Mouse (Mus musculus): Measurements from ENCODE around the gene Col7a1. TPM values are rescaled to one million over a fixed set of nuclear protein-coding genes. Genes with fewer than 3 reads are reported as not detected.

Gene Col7a1
- polyA plus RNA-seq, 1 experiment from 2014 or later: 1.1 TPM

DNA sequence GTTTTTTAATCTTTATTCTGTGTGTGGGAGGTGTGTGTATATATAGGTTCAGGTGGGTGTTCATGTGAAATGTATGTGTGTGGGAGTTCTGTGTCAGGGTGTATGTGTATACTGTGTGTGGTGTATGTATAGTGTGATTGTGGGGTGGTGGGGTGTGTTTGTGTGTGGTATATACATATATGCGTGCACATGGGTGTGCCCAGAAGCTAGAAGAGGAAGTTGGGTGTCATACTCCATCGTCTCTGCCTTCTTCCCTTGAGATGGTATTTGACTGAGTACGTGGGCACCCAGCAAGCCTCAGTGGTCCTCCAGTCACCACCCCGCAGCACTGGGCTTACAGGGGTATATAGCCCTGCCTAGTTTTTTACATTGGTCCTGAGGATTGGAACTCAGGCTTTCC is 68.0 kb downstream of the Col7a1 start:
- H3K9ac ChIP-seq (ENCODE audit: low read length): no peak overlapping the region
- no peak overlapping the region for H3K4me2 ChIP-seq (ENCODE audit: low read length)
- H3K4me1 ChIP-seq (ENCODE audit: control insufficient read depth, insufficient read depth, low read length): no peaks in the 10 kb centered on the region
- no peak for DNase-seq (ENCODE audit: low spot score)
- H3K27ac ChIP-seq (ENCODE audit: low read depth, low read length): no peak overlapping the region
- H3K27me3 ChIP-seq (replicated peaks; ENCODE audit: control insufficient read depth, insufficient read depth, low read length): no peaks in the 10 kb centered on the region
- ATAC-seq: no peak
- H3K9me3 ChIP-seq (replicated peaks; ENCODE audit: control insufficient read depth, low read length): no peaks in the 10 kb centered on the region
- WGBS: 89% methylated on average over 4 of the region's 4 CpGs
- peaks cover 12% of the 10 kb centered on the region; the same call in 1 of the 2 replicates for H3K36me3 ChIP-seq (ENCODE audit: control insufficient read depth, insufficient read depth, low read length)
- H3K4me3 ChIP-seq (ENCODE audit: low read depth, low read length): no peak overlapping the region

GRCm38 (mm10) chr9:109022866-109023685 is 69.7 kb downstream of the Col7a1 start:
- H3K4me3 ChIP-seq (ENCODE audit: low read depth, low read length): no peak overlapping the region
- no peak overlapping the region for H3K27ac ChIP-seq (ENCODE audit: low read depth, low read length)
- ATAC-seq: no peak
- peaks cover 16% of the 10 kb centered on the region; the same call in 1 of the 2 replicates for H3K36me3 ChIP-seq (ENCODE audit: control insufficient read depth, insufficient read depth, low read length)
- H3K27me3 ChIP-seq (replicated peaks; ENCODE audit: control insufficient read depth, insufficient read depth, low read length): no peaks in the 10 kb centered on the region
- no peaks in the 10 kb centered on the region for H3K4me1 ChIP-seq (ENCODE audit: control insufficient read depth, insufficient read depth, low read length)
- no peak overlapping the region for H3K9ac ChIP-seq (ENCODE audit: low read length)
- 92% methylated on average over 17 of the region's 17 CpGs for WGBS
- DNase-seq (ENCODE audit: low spot score): no peak
- H3K9me3 ChIP-seq (replicated peaks; ENCODE audit: control insufficient read depth, low read length): no peaks in the 10 kb centered on the region
- H3K4me2 ChIP-seq (ENCODE audit: low read length): no peak overlapping the region

DNA sequence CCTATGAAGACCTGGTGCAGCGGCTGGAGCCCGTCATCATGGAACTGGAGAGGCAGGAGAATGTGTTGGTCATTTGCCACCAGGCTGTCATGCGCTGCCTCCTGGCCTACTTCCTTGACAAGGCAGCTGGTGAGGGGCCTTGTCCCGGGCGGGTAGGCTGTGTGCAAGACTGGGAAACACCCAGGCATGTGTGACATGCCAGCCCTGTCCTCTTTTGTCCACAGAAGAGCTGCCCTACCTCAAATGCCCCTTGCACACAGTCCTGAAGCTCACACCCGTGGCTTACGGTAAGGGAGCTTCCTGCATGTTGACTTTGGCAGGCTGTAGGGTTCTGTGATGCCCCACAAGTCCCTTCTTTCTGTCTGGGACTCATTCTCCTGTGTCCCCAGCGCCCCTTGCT is 74.1 kb downstream of the Col7a1 start:
- Histone ChIP-seq H3K9ac (ENCODE audit: low read length) (no peak overlapping the region), H3K27me3 (replicated peaks; ENCODE audit: control insufficient read depth, insufficient read depth, low read length) (no peaks in the 10 kb centered on the region), H3K9me3 (replicated peaks; ENCODE audit: control insufficient read depth, low read length) (no peaks in the 10 kb centered on the region), H3K4me2 (ENCODE audit: low read length) (no peak overlapping the region), H3K27ac (ENCODE audit: low read depth, low read length) (no peak overlapping the region), H3K4me1 (ENCODE audit: control insufficient read depth, insufficient read depth, low read length) (no peaks in the 10 kb centered on the region), H3K4me3 (ENCODE audit: low read depth, low read length) (no peak overlapping the region), H3K36me3 (ENCODE audit: control insufficient read depth, insufficient read depth, low read length) (peaks cover 16% of the 10 kb centered on the region; the same call in 1 of the 2 replicates)
- no peak for ATAC-seq
- DNase-seq (ENCODE audit: low spot score): no peak
- 84% methylated on average over 8 of the region's 8 CpGs for WGBS

DNA sequence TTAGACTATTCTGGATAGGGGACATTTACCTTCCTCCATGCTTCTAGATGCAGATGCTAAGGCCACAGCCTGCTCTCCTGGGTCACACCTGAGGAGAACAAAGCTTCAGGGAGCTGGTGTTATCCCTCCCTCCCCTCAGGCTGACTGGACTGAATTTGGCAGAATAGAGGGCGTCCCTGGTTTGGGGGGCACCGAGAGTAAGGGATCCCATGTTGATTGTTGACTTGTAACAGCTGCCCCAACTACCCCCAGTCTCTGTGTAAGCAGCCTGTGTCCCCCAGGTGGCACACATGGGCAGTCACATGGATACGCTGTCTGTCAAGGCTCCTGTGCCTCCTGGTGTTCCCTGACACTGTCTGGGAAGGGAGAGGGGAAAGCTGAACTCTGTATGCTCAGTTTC is 75.0 kb downstream of the Col7a1 start:
- Histone ChIP-seq H3K4me3 (ENCODE audit: low read depth, low read length) (no peak overlapping the region), H3K4me1 (ENCODE audit: control insufficient read depth, insufficient read depth, low read length) (no peaks in the 10 kb centered on the region), H3K4me2 (ENCODE audit: low read length) (no peak overlapping the region), H3K9ac (ENCODE audit: low read length) (no peak overlapping the region), H3K9me3 (replicated peaks; ENCODE audit: control insufficient read depth, low read length) (no peaks in the 10 kb centered on the region), H3K27me3 (replicated peaks; ENCODE audit: control insufficient read depth, insufficient read depth, low read length) (no peaks in the 10 kb centered on the region), H3K36me3 (ENCODE audit: control insufficient read depth, insufficient read depth, low read length) (0 out of 2 replicates have a peak, but pooled peaks cover 10% of the 10 kb centered on the region), H3K27ac (ENCODE audit: low read depth, low read length) (no peak overlapping the region)
- 86% methylated on average over 3 of the region's 3 CpGs for WGBS
- DNase-seq (ENCODE audit: low spot score) (no peak), ATAC-seq (no peak)

DNA sequence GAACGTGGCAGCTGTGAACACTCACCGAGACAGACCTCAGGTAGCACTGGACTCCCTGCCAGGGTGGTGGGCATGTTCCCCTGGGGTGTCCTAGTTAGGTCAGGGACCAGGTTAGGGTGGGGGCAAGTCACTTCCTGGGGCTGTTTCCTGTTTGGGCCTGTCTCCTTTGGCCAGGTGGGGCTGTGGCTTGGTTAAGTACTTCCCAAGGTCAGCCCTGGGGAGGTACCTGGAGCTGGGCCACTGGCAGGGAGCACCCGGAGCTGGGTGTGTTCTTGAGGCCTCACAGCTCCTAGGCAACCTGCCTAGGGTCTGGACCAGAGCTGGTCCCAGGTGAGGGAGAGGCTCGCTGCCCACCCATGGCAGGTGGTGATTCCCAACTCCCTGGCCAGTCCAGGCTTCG is 75.5 kb downstream of the Col7a1 start:
- ATAC-seq: no peak
- no peak overlapping the region for H3K4me3 ChIP-seq (ENCODE audit: low read depth, low read length)
- no peak overlapping the region for H3K9ac ChIP-seq (ENCODE audit: low read length)
- 82% methylated on average over 5 of the region's 5 CpGs for WGBS
- H3K27ac ChIP-seq (ENCODE audit: low read depth, low read length): no peak overlapping the region
- no peaks in the 10 kb centered on the region for H3K27me3 ChIP-seq (replicated peaks; ENCODE audit: control insufficient read depth, insufficient read depth, low read length)
- DNase-seq (ENCODE audit: low spot score): no peak
- no peaks in the 10 kb centered on the region for H3K9me3 ChIP-seq (replicated peaks; ENCODE audit: control insufficient read depth, low read length)
- H3K36me3 ChIP-seq (ENCODE audit: control insufficient read depth, insufficient read depth, low read length): 0 out of 2 replicates have a peak, but pooled peaks cover 9% of the 10 kb centered on the region
- no peak overlapping the region for H3K4me2 ChIP-seq (ENCODE audit: low read length)
- H3K4me1 ChIP-seq (ENCODE audit: control insufficient read depth, insufficient read depth, low read length): no peaks in the 10 kb centered on the region

DNA sequence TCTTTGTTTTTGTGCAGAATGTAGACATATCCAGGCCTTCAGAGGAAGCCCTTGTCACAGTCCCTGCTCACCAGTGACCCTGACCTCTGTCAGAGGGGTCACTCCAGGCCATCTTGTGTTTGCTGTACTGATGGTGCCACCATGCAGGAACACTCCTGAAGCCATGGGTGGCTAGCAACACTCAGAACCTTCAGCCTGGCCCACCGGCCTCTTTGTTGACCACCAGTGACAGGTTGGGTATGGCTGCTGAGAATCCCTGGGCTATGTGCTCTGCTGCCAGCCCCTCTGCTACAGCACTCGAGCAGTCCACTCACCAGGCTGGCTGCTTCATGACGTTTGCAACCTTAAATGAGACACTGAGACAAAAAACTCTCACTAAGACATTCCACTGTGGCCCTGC is 76.9 kb downstream of the Col7a1 start:
- DNase-seq (ENCODE audit: low spot score) (no peak), ATAC-seq (no peak)
- H3K9me3 ChIP-seq (replicated peaks; ENCODE audit: control insufficient read depth, low read length): no peaks in the 10 kb centered on the region
- H3K36me3 ChIP-seq (ENCODE audit: control insufficient read depth, insufficient read depth, low read length): 0 out of 2 replicates have a peak, but pooled peaks cover 9% of the 10 kb centered on the region
- H3K4me2 ChIP-seq (ENCODE audit: low read length): no peak overlapping the region
- H3K27me3 ChIP-seq (replicated peaks; ENCODE audit: control insufficient read depth, insufficient read depth, low read length): no peaks in the 10 kb centered on the region
- no peak overlapping the region for H3K9ac ChIP-seq (ENCODE audit: low read length)
- no peak overlapping the region for H3K27ac ChIP-seq (ENCODE audit: low read depth, low read length)
- H3K4me1 ChIP-seq (ENCODE audit: control insufficient read depth, insufficient read depth, low read length): no peaks in the 10 kb centered on the region
- 75% methylated on average over 3 of the region's 3 CpGs for WGBS
- H3K4me3 ChIP-seq (ENCODE audit: low read depth, low read length): no peak overlapping the region

DNA sequence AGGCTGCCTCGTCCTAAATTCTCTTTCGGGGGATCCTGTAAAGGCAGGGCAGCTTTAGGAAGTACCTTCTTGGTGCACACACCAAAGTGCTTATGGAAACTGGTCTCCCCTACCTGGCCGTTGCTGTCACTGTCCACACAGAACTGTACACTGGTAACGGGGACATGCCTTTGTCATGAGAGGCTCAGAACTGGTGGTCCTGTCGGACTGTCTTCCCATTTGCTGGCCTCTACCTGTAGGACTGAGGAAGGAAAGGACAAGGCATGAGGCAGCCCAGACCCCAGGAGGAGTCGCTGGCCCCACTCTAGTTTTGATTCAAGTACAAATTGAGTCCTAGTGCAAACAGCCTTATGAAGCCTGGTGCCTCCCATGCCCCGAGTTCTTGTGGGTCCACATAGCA is 77.6 kb downstream of the Col7a1 start:
- DNase-seq (ENCODE audit: low spot score) (no peak), ATAC-seq (no peak)
- H3K27me3 ChIP-seq (replicated peaks; ENCODE audit: control insufficient read depth, insufficient read depth, low read length): no peaks in the 10 kb centered on the region
- H3K4me2 ChIP-seq (ENCODE audit: low read length): no peak overlapping the region
- 90% methylated on average over 7 of the region's 7 CpGs for WGBS
- 0 out of 2 replicates have a peak, but pooled peaks cover 4% of the 10 kb centered on the region for H3K36me3 ChIP-seq (ENCODE audit: control insufficient read depth, insufficient read depth, low read length)
- no peaks in the 10 kb centered on the region for H3K9me3 ChIP-seq (replicated peaks; ENCODE audit: control insufficient read depth, low read length)
- no peaks in the 10 kb centered on the region for H3K4me1 ChIP-seq (ENCODE audit: control insufficient read depth, insufficient read depth, low read length)
- H3K27ac ChIP-seq (ENCODE audit: low read depth, low read length): no peak overlapping the region
- no peak overlapping the region for H3K4me3 ChIP-seq (ENCODE audit: low read depth, low read length)
- no peak overlapping the region for H3K9ac ChIP-seq (ENCODE audit: low read length)

DNA sequence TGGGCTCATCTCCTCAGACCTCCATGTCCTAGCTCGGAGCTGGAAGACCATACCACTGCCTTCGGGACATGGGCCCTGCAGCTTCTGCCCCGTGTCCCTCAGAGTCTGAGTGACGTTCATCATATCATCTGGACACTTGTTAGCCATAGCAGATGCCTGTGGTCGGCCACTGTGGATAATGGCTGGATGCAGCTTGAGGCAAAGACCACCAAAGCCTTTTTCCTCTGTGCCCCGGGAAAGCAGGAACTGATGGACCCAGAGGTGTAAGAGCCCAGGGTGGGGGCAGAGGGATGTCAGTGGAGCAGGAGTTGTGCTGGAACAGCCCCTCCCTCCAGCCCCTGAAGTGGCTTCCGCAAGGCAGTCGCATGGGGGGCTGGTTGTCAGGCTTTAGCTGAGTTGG is 78.3 kb downstream of the Col7a1 start:
- no peak overlapping the region for H3K4me2 ChIP-seq (ENCODE audit: low read length)
- WGBS: 88% methylated on average over 8 of the region's 8 CpGs
- 0 out of 2 replicates have a peak, but pooled peaks cover 4% of the 10 kb centered on the region for H3K36me3 ChIP-seq (ENCODE audit: control insufficient read depth, insufficient read depth, low read length)
- no peaks in the 10 kb centered on the region for H3K9me3 ChIP-seq (replicated peaks; ENCODE audit: control insufficient read depth, low read length)
- no peak overlapping the region for H3K4me3 ChIP-seq (ENCODE audit: low read depth, low read length)
- DNase-seq (ENCODE audit: low spot score) (no peak), ATAC-seq (no peak)
- H3K27ac ChIP-seq (ENCODE audit: low read depth, low read length): no peak overlapping the region
- no peaks in the 10 kb centered on the region for H3K4me1 ChIP-seq (ENCODE audit: control insufficient read depth, insufficient read depth, low read length)
- no peak overlapping the region for H3K9ac ChIP-seq (ENCODE audit: low read length)
- no peaks in the 10 kb centered on the region for H3K27me3 ChIP-seq (replicated peaks; ENCODE audit: control insufficient read depth, insufficient read depth, low read length)

GRCm38 (mm10) chr9:109032435-109032834 is 79.0 kb downstream of the Col7a1 start:
- 89% methylated on average over 6 of the region's 6 CpGs for WGBS
- ATAC-seq: no peak
- no peak overlapping the region for H3K27ac ChIP-seq (ENCODE audit: low read depth, low read length)

More at GRCm38 (mm10) chr9:109032435-109032834, 79.0 kb downstream of the Col7a1 start:
- no peak for DNase-seq (ENCODE audit: low spot score)
- Histone ChIP-seq H3K4me3 (ENCODE audit: low read depth, low read length) (no peak overlapping the region), H3K9ac (ENCODE audit: low read length) (no peak overlapping the region), H3K9me3 (replicated peaks; ENCODE audit: control insufficient read depth, low read length) (no peaks in the 10 kb centered on the region), H3K27me3 (replicated peaks; ENCODE audit: control insufficient read depth, insufficient read depth, low read length) (no peaks in the 10 kb centered on the region), H3K36me3 (ENCODE audit: control insufficient read depth, insufficient read depth, low read length) (0 out of 2 replicates have a peak, but pooled peaks cover 3% of the 10 kb centered on the region), H3K4me2 (ENCODE audit: low read length) (no peak overlapping the region), H3K4me1 (ENCODE audit: control insufficient read depth, insufficient read depth, low read length) (no peaks in the 10 kb centered on the region)

Data from forebrain, embryonic 14.5 days (tissue).